Mouse (Mus musculus) brain, embryonic 18.5 days (tissue): ENCODE measurements at regions not wholly inside any gene's neighbourhood (a gene's known extent, or its start where the extent isn't known, plus 50 kb on each side); places are given as distances from the start of the nearest gene placed in this dataset.
A peak's percentile ranks its signal among the peaks of the same experiment; 100 is the strongest.

ENCODE experiments used
- DNase-seq: peaks from one replicate; pipeline ENCODE4 v3.0.0-alpha.2; 2012; ENCODE audit warnings: low read depth, low spot score

DNA sequence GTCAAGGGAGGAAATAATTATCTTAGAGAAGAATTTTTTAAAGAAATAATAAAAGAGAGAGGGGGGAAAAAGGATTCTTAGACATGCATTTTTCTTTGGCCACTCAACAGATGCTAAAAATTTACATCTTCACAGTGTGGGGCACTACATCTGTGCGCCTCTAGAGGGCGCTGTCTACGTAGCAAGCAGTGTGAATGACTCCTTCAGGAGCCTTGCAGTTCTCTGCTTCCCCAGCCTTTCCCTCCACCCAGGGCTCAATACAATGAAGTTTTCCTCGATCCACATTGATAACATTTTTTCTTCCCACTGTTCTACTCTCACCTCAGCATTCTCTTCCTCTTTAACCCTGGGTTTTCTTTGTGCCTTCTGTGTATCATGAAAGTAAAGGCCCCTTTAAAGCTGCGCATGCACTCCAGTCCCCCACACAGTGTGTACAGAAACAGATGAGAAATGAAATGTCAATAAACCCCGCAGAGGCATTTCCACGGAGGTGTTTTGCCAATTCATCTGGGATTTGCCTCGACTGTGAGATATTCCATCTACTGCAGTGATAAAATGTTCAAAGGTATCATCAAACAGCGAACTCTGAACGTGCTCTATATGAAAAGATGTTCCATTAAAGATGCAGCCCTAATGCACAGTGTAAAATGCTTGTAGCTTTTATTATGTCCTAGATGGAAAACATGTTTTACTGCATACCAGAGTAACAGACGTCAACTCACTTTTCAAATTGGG lies 181.2 kb downstream of the Rdh14 start:
- no peak for DNase-seq

DNA sequence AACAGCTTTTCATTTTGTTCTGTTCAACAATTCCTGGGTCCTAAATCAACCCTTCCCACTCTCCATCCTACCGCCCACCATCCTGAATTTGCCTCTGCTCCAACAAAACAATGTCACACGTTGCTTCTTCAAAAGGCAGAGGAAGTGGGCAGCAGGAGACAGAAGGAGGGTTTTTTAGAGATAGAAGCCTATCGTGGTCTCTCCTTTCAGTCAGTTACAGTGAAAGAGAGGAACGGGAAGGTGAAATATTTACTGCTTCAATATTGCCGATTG lies 181.7 kb downstream of the Rdh14 start:
- DNase-seq: no peak

DNA sequence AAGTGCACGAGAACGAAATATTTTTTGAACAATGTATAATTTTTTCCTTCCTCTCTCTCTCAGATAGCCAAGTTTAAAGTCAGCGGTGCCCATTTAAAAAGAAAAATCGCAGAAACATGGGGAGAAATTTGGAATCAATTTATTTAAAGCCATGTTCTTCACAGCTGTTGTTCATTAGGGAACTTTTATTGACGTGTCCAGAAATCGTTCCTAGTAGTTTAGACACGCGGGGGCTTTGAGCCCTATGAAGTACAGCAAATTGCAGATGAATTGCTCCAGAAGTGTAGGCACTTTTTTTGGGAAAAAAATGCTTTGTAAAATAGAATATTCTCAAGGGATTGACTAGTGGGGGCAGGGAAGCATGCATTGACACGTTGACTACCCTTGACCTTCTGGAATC lies 182.8 kb downstream of the Rdh14 start:
- no peak for DNase-seq

DNA sequence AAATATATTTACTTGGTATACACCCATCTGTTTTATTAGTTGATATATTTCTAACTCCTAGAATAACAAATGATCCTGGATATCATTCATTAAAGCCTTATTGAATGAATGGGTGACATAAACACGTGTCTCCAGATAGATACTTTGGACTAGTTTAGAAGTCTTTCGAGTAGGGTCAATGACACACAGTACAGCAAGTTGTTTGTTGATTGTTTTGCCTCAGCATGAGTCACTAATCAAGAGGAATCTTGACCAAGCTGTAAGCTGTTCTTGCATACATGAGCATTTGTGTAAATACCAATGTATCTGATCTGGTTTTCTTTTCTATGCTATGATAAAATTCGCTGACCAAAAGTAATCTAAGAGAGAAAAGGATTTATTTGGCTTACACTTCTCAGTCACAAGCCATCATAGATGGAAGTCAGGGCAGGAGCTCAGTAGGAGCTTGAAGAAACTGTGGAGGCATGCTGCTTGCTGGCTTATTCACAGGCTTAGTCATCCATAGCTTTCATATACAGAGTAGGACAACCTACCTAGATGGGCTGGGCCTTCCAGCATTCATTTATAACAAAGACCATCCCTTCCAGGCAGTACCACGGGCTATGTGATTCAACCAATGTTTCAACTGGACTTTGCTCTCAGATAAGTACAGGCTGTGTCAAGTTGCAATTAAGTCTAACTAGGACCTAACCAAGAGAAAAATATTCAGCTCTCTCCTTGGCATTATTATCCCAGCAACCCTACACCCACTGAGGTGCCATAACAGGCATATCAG lies 192.5 kb downstream of the Rdh14 start:
- DNase-seq: no peak

DNA sequence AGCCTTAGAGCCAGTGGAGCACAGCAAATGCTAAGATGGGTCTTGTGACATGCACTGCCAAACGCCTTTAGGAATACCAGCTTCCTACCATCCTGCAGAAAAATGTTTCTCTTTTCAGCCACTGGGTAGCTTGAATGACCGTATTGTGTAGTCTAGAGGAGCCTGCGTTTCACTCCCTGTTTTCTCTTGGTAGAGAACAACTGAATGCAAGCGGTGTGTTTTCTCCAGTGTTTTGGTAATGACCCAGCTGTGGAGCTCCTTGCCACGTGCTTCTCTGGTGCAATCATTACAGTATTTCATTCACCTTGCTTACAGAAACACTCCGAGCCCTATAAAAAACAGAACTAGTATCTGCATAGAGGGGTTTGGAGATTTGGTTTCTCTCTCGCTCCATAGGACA lies 193.5 kb downstream of the Rdh14 start:
- DNase-seq: no peak

DNA sequence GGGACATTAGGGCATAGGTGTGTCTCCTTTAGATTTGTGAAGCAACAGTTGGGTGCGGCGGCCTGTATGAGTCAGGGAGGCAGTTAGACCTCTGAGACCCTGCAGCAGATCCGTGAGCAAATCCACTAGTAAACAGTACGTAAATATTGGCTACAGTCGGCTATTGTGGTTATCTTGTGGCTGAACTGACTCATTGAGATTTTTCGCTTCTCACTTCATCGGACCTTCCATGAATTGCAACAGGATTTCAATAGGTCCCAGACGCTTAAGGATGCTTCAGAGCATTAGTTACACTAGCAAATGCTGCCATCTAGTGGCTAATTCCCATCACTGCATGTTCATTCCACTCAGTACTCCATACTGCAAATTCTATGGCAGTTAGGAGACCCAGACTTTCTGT lies 199.0 kb downstream of the Rdh14 start:
- DNase-seq: peak; percentile 47

DNA sequence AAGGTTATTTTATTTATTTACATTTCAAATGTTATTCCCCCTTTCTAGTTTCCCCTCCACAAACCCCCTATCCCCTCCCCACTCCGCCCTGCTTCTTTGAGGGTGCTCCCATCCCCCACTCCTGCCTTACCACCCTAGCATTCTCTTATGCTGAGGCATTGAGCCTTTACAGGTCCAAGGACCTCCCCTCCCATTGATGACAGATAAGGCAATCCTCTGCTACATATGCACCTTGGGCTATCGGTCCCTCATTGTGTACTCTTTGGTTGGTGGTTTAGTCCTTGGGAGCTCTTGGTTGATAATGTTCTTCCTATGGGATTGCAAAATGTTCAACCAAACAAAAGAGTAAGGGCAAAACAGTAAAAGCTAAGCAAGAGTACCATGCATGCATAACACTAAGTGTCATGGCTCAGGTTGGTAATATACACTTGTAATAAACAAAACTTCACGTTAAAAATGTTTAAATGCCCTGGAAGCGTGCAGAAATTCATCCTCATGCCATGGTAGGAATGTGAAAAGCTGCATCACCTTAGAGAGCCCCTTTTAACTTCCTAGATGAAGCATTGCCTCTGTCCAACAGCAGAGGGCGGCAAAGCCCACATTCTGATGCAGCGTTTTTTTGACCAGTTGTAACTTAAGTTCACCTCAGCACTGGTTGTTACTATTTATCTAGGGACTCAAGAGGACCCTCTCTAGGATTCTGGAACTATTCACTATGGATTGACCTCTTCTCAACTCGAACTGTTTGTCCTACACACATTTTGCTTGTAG lies 207.6 kb downstream of the Rdh14 start:
- peak; percentile 16 for DNase-seq

DNA sequence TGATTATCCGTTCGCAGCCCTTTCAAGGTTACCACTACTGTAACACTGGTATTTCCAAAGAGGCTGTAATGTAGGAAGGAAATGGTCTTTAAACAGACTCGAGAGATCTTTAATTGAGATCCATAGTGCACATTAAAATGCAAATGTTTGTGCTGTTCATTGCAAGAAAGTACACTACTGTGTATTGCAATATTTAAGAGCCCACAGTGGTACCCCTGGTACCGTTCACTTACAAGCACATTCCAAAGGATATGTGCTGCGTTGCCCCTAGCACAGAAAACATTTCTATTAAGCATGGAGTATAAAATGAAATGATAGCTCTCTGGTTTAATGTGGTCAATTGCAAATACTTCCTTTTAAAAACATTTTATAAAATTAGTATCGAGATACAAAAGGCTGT lies 209.5 kb downstream of the Rdh14 start:
- DNase-seq: no peak

DNA sequence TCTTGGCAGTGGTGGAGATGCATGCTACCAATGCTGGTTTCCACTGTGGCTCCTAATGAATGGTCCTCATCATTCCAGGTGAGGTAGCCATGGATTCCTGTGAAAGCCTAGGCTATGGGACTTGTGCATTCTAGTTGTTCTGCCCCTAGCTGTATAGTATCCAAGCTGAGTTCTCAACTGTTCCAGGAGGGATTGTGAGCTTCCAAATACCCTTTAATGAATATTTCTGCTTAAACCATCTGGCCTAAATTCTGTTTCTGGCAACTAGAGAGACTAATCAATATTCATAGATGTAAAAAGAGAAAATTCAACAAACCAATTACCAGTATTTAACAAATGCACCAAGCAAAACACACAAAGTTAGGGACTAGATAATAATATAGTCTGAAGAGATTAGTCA lies 227.7 kb downstream of the Rdh14 start:
- DNase-seq: peak; percentile 16

DNA sequence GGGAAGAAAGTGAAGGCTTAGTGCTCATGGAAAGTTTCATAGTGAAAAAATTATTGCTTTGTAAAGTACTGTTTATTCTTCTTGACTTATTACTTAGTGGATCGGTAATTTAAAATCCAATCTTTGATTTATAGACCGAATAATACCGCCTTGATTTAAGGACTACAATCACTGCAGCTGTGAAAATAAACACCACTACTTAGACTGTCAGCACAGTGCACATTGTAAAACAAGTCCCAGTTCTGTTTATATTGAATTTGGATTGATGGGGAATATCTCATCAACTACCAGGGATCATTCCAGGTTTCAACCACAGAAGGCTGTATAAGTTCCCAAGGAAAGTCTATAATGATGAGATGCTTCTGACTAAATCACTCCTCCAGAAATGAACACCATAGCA lies 230.0 kb downstream of the Rdh14 start:
- DNase-seq: no peak

DNA sequence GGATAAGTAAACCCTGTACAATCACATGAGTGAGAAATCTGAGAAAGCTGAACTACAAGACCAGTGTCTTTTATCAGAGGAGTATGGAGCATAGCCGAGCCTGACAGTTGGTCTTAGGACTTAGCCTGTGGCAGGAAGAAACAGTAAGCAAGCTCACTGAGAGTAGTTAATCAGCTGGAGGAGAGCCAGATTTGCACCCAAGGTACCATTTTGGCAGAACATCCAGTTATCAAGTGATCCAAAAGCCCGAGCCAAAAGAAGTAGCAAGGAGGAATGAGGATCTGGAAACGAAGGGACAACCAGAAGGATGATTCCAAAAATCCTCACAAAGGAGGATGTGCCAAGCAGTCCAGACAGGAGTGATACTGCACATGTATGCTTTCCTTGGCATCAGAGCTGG lies 248.0 kb downstream of the Rdh14 start:
- no peak for DNase-seq

DNA sequence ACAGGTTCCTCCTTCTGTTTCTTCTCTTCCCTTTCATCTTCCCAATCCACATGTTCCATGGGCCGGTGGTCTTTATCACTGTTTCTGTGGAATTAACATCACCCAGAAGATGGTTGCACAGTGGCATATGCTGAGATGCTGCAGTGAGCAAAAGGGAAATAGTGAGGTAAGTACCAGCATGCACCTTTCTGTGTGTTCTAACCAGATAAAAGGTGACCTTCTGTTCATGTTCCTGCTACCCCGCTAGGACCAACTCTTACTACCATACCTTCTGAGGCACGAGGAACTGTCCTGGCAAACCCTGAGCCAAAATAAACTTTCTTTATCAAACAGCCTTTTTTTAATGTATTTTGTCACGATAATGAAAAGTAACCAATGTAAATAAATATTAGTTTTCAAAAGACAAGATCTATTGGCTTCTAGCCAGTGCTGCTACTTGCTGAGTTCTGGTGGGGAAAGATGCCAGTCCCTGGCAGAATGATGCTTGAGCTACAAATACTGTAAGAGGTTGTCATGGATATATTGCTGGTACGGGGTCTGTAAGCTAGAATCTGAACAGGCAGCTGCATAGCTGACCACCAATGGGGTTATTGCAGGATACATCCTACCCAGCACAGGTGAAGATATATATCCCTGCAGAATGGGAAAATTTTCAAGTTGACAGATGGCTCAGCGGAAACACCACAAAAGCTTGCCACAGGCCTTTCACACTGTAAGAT lies 264.1 kb downstream of the Rdh14 start:
- no peak for DNase-seq

DNA sequence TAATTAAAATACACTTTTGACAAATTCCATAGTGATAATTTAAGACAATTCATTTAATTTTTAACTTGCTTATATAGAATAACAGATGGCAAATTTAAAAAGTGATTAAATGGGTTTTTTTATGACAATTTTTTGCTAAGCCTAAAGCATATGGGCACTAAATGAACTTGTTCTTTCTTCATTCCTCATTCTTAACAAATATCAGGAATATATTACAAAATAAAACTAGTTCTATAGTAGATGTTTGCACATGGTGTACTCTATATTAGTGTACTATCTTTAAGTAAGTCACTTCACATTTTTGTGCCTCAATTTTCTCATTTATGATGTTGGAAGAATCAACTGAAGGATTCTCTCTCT lies 264.6 kb downstream of the Rdh14 start:
- DNase-seq: no peak

DNA sequence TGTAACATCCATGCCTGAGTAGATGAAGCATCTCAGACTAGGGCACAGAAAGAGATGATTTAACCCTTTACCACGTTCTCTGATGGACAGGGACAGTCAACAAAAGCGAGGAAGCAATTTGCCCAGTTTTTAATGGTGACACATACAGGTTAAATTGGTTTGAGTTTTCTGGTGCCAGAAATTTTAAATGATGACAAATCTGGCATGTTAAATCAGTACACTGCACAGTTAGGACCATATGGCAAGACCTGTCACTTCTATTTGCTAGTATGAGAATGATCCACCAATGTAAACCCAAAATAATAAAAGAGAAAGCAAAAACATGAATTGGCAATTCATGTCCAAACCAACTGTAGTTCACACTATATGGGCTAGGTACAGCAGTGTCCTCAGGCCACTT lies 268.3 kb downstream of the Rdh14 start:
- no peak for DNase-seq

DNA sequence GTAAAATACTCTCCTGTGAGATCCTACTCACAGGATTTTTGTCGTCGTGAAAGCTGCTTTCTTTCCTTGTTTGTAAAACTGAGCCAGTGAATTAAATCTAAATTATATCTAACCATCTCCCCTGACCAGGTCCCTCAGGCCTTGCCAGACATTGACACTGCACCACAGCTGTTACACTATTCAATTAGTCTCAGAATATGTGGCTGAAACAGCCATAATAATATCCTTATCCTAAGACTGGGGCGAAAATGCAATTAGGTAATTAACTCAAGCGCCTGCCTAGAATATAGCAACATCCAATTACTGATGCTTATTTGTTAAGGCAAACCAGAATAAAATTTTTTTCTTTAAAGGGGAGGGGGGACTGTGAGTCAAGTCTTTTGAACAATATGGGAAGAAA lies 296.2 kb downstream of the Rdh14 start:
- no peak for DNase-seq
